Mouse (Mus musculus): ENCODE data around the gene Ephx3.

The Ephx3 gene

GRCm38 (mm10) chr17:32173166-32173565 lies 16.2 kb downstream of the Ephx3 start:
- no peak for DNase-seq (ENCODE audit: low read depth, low spot score)

GRCm38 (mm10) chr17:32172485-32172884 lies 16.9 kb downstream of the Ephx3 start:
- no peak for DNase-seq (ENCODE audit: low read depth, low spot score)

- no peak for DNase-seq (ENCODE audit: low read depth, low spot score)
These were observed 19.7 kb downstream of the Ephx3 start for GRCm38 (mm10) chr17:32169518-32170225.

- DNase-seq (ENCODE audit: low read depth, low spot score): no peak
These were observed 22.7 kb downstream of the Ephx3 start, which contains the start of gene Notch3 for GRCm38 (mm10) chr17:32166687-32167086. TSS of gene Notch3 (minus strand) at chr17:32166852.

- no peak for DNase-seq (ENCODE audit: low read depth, low spot score)
These were observed 23.4 kb downstream of the Ephx3 start for GRCm38 (mm10) chr17:32165803-32166595.

GRCm38 (mm10) chr17:32165266-32165802 lies 24.0 kb downstream of the Ephx3 start:
- no peak for DNase-seq (ENCODE audit: low read depth, low spot score)

- DNase-seq (ENCODE audit: low read depth, low spot score): no peak
These were observed 24.6 kb downstream of the Ephx3 start for GRCm38 (mm10) chr17:32164780-32165179.

GRCm38 (mm10) chr17:32163910-32164650 lies 25.3 kb downstream of the Ephx3 start:
- DNase-seq (ENCODE audit: low read depth, low spot score): no peak

GRCm38 (mm10) chr17:32162112-32162850 lies 27.1 kb downstream of the Ephx3 start:
- no peak for DNase-seq (ENCODE audit: low read depth, low spot score)

GRCm38 (mm10) chr17:32160882-32161281 lies 28.5 kb downstream of the Ephx3 start:
- no peak for DNase-seq (ENCODE audit: low read depth, low spot score)

GRCm38 (mm10) chr17:32158841-32159240 lies 30.5 kb downstream of the Ephx3 start:
- DNase-seq (ENCODE audit: low read depth, low spot score): no peak

- DNase-seq (ENCODE audit: low read depth, low spot score): no peak
These were observed 42.6 kb downstream of the Ephx3 start for GRCm38 (mm10) chr17:32146718-32147117.

GRCm38 (mm10) chr17:32142907-32143854 lies 46.2 kb downstream of the Ephx3 start:
- no peak for DNase-seq (ENCODE audit: low read depth, low spot score)

- DNase-seq (ENCODE audit: low read depth, low spot score): no peak
These were observed 47.1 kb downstream of the Ephx3 start for GRCm38 (mm10) chr17:32142234-32142633.

Measured in telencephalon, adult 2 months (tissue).